ENCODE assay signal across 8 mouse cellular contexts in the genomic region with DNA sequence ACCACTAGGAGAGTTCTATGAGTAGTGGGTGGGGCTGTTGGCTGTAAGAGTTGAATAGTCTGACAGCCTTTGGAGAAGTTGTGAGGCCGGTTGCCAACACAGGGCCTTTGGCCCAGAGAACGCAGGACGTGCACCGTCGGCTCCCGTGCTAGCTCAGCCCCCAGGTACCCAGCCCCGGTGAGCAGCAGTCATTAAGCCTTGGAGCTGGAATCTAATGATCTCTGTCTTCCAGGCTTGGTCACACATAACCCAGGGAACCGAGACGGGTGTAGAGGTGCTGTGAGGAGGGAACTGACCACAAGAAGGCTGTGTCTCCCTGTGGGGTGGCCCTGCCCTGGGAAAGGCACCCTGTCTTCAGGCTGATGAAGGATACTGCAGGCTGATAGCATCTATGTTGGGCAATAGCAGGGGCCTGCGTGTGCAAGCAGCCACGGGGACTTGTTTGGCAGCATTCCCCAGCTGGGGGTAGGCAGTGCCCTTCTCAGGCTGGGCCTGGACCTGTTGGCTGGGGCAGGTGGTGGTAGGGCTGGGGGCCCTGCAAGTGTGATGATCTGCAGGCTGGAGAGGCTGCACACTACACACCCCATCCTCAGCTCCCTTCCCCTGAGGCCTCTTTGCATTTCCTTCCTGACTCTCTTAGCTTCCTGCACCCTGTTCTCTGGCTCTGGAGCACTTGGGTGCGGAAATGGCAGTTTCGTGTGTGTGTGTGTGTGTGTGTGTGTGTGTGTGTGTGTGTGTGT.
A peak's percentile ranks its signal among the peaks of the same experiment; 100 is the strongest.
DNase-seq lines count a peak whose midpoint lies in the region; ATAC-seq lines count a peak whose summit lies in the region.

No protein-coding gene starts in this region.

- 0 out of 2 replicates have a peak overlapping the region, but pooled peaks have one; percentile 4 for H3K9ac ChIP-seq in embryonic facial prominence, embryonic 13.5 days
- H3K9ac ChIP-seq in kidney, embryonic 14.5 days (ENCODE audit: low read depth, low read length): peak overlapping the region; percentile 0; the same call in 1 of the 2 replicates

- peak; percentile 56; the same call in 1 of the 2 replicates for ATAC-seq in embryonic facial prominence, embryonic 13.5 days (ENCODE audit: insufficient number of reproducible peaks, insufficient read depth, low FRiP score, low TSS enrichment, low read depth)
- ATAC-seq in kidney, embryonic 14.5 days (ENCODE audit: low FRiP score, low TSS enrichment): peak; percentile 41

- H3K9me3 ChIP-seq in embryonic facial prominence, embryonic 13.5 days: no peaks in the 10 kb centered on the region
- H3K9me3 ChIP-seq in kidney, embryonic 14.5 days (ENCODE audit: control insufficient read depth, low read length): no peaks in the 10 kb centered on the region

- H3K27me3 ChIP-seq in embryonic facial prominence, embryonic 13.5 days: no peaks in the 10 kb centered on the region
- H3K27me3 ChIP-seq in kidney, embryonic 14.5 days (ENCODE audit: control insufficient read depth, insufficient read depth, low read length): peaks cover 20% of the 10 kb centered on the region

- H3K36me3 ChIP-seq in embryonic facial prominence, embryonic 13.5 days: peaks cover 79% of the 10 kb centered on the region
- H3K36me3 ChIP-seq in kidney, embryonic 14.5 days (ENCODE audit: control insufficient read depth, insufficient read depth, low read length): peaks cover 25% of the 10 kb centered on the region; the same call in 1 of the 2 replicates

- peaks cover 69% of the 10 kb centered on the region for H3K4me1 ChIP-seq in embryonic facial prominence, embryonic 13.5 days
- peaks cover 46% of the 10 kb centered on the region for H3K4me1 ChIP-seq in kidney, embryonic 14.5 days (ENCODE audit: control insufficient read depth, insufficient read depth, low read length)

- H3K27ac ChIP-seq in embryonic facial prominence, embryonic 13.5 days: peak overlapping the region; percentile 87
- H3K27ac ChIP-seq in kidney, embryonic 14.5 days (ENCODE audit: low read depth, low read length): peak overlapping the region; percentile 66

- 56% methylated on average over 13 of the region's 13 CpGs for WGBS in embryonic facial prominence, embryonic 13.5 days
- WGBS in kidney, embryonic 14.5 days: 47% methylated on average over 13 of the region's 13 CpGs

- no peak overlapping the region for H3K4me3 ChIP-seq in embryonic facial prominence, embryonic 13.5 days
- no peak overlapping the region for H3K4me3 ChIP-seq in kidney, embryonic 14.5 days (ENCODE audit: low read length)

- H3K4me2 ChIP-seq in embryonic facial prominence, embryonic 13.5 days: peak overlapping the region; percentile 22; the same call in 1 of the 2 replicates
- no peak overlapping the region for H3K4me2 ChIP-seq in kidney, embryonic 14.5 days (replicated peaks; ENCODE audit: low read depth, low read length)

- DNase-seq in adrenal gland, adult 2 months: peak; percentile 35
- no peak for DNase-seq in adrenal gland, adult 18-20 months (ENCODE audit: low spot score in 2 of 2)
- peak; percentile 68 for DNase-seq in lung, postnatal 25 days (ENCODE audit: low spot score)
- no peak for DNase-seq in left cerebral cortex, adult 8-10 months (ENCODE audit: low spot score in 2 of 2)
- no peak for DNase-seq in spleen, postnatal 10 days (ENCODE audit: low spot score in 2 of 2)
- DNase-seq in right cerebral cortex, postnatal 36 days (ENCODE audit: low spot score in 2 of 2): no peak

Comparison
In these comparisons a context has a peak if more than half of its experiments do, and no peak if none do; other contexts are left out.
1. DNase-seq: peak in adrenal gland, adult 2 months (single experiment) and lung, postnatal 25 days (single experiment); none in adrenal gland, adult 18-20 months (0 of 2), left cerebral cortex, adult 8-10 months (0 of 2), spleen, postnatal 10 days (0 of 2) and right cerebral cortex, postnatal 36 days (0 of 2).